8 mouse cellular contexts compared by ENCODE assay signal in genomic region chr2:125505746-125506315, GRCm38 (mm10). TPM values are rescaled to one million over a fixed set of nuclear protein-coding genes. Genes with fewer than 3 reads are reported as not detected.
A peak's percentile ranks its signal among the peaks of the same experiment; 100 is the strongest.
DNase-seq lines count a peak whose midpoint lies in the region; ATAC-seq and TF ChIP-seq lines count a peak whose summit lies in the region.

No protein-coding gene starts in this region.

- H3K4me1 ChIP-seq in embryonic fibroblast, embryonic 13.5 days (ENCODE audit: control insufficient read depth, insufficient read depth, low read length) = peaks cover 4% of the 10 kb centered on the region
- 0 out of 2 replicates have a peak, but pooled peaks cover 12% of the 10 kb centered on the region for H3K4me1 ChIP-seq in heart, embryonic 12.5 days (replicated peaks)
- H3K4me1 ChIP-seq in liver, embryonic 15.5 days (replicated peaks) = no peaks in the 10 kb centered on the region
- H3K4me1 ChIP-seq in neural tube, embryonic 13.5 days (replicated peaks) = peaks cover 19% of the 10 kb centered on the region

- peaks cover 16% of the 10 kb centered on the region for H3K36me3 ChIP-seq in heart, embryonic 12.5 days
- H3K36me3 ChIP-seq in liver, embryonic 15.5 days (replicated peaks) = no peaks in the 10 kb centered on the region
- no peaks in the 10 kb centered on the region for H3K36me3 ChIP-seq in neural tube, embryonic 13.5 days

- peak; percentile 18; the same call in 1 of the 2 replicates for TF ChIP-seq CTCF in embryonic fibroblast, embryonic 13.5 days (IDR thresholded peaks at IDR 0.05; ENCODE audit: borderline replicate concordance, insufficient read depth, low read length)

- peak; percentile 75 for ATAC-seq in heart, embryonic 12.5 days (ENCODE audit: insufficient number of reproducible peaks, low FRiP score)
- peak; percentile 18 for ATAC-seq in liver, embryonic 15.5 days (ENCODE audit: insufficient read depth)
- ATAC-seq in neural tube, embryonic 13.5 days (ENCODE audit: low read depth) = peak; percentile 89

- H3K27ac ChIP-seq in embryonic fibroblast, embryonic 13.5 days (ENCODE audit: insufficient read depth, low read length) = peak overlapping the region; percentile 66
- H3K27ac ChIP-seq in heart, embryonic 12.5 days (ENCODE audit: poor library complexity, severe bottlenecking) = peak overlapping the region; percentile 76
- no peak overlapping the region for H3K27ac ChIP-seq in liver, embryonic 15.5 days (replicated peaks)
- peak overlapping the region; percentile 55 for H3K27ac ChIP-seq in neural tube, embryonic 13.5 days (replicated peaks)

- no peaks in the 10 kb centered on the region for H3K27me3 ChIP-seq in heart, embryonic 12.5 days (replicated peaks)
- H3K27me3 ChIP-seq in liver, embryonic 15.5 days = peaks cover 74% of the 10 kb centered on the region
- peaks cover 36% of the 10 kb centered on the region for H3K27me3 ChIP-seq in neural tube, embryonic 13.5 days

- WGBS in heart, embryonic 12.5 days = under 1% methylated on average over 48 of the region's 48 CpGs
- 1% methylated on average over 48 of the region's 48 CpGs for WGBS in liver, embryonic 15.5 days (ENCODE audit: insufficient replicate concordance)
- WGBS in neural tube, embryonic 13.5 days = under 1% methylated on average over 48 of the region's 48 CpGs

- peak; percentile 30 for DNase-seq in urinary bladder, adult 2 months (ENCODE audit: low spot score)
- no peak for DNase-seq in urinary bladder, postnatal 10 days (ENCODE audit: low spot score)
- peak; percentile 44 to 57 for DNase-seq in layer of hippocampus, adult 18-20 months (ENCODE audit: low spot score in 2 of 2)
- DNase-seq in spleen, postnatal 14 days (ENCODE audit: low spot score in 2 of 2) = no peak

- peak overlapping the region; percentile 87 for H3K4me3 ChIP-seq in embryonic fibroblast, embryonic 13.5 days (ENCODE audit: insufficient read depth, low read length)
- peak overlapping the region; percentile 69 for H3K4me3 ChIP-seq in heart, embryonic 12.5 days
- H3K4me3 ChIP-seq in liver, embryonic 15.5 days (replicated peaks) = peak overlapping the region; percentile 35
- peak overlapping the region; percentile 76 for H3K4me3 ChIP-seq in neural tube, embryonic 13.5 days

- H3K4me2 ChIP-seq in heart, embryonic 12.5 days = peak overlapping the region; percentile 83
- peak overlapping the region; percentile 47 for H3K4me2 ChIP-seq in liver, embryonic 15.5 days
- H3K4me2 ChIP-seq in neural tube, embryonic 13.5 days = peak overlapping the region; percentile 98

- TF ChIP-seq POLR2A in embryonic fibroblast, embryonic 13.5 days (IDR thresholded peaks at IDR 0.05; ENCODE audit: low read depth, low read length) = no peak

- peaks cover 4% of the 10 kb centered on the region; the same call in 1 of the 2 replicates for H3K9me3 ChIP-seq in heart, embryonic 12.5 days (replicated peaks)
- H3K9me3 ChIP-seq in liver, embryonic 15.5 days (replicated peaks) = no peaks in the 10 kb centered on the region
- no peaks in the 10 kb centered on the region for H3K9me3 ChIP-seq in neural tube, embryonic 13.5 days

- H3K9ac ChIP-seq in heart, embryonic 12.5 days = peak overlapping the region; percentile 83
- H3K9ac ChIP-seq in liver, embryonic 15.5 days = no peak overlapping the region
- H3K9ac ChIP-seq in neural tube, embryonic 13.5 days = peak overlapping the region; percentile 78

RNA-seq across cellular contexts. Expression of gene Gm9913, which starts 0.9 kb away (rescaled TPM):
- 0.06 and 0.09 TPM in 2 replicates for polyA plus RNA-seq in urinary bladder, adult 2 months (2012; rRNA removed)
- 1.3 and 1.4 TPM in 2 replicates for polyA plus RNA-seq in embryonic fibroblast, embryonic 13.5 days (2011; ENCODE audit: insufficient read length, low read depth, missing spikeins)
- polyA plus RNA-seq in heart, embryonic 12.5 days (2016; fragmentation: Nextera tagmentation; extraction: Ambion mirVana) = 0.57 and 0.70 TPM in 2 replicates
- total RNA-seq in layer of hippocampus, adult 18-20 months (2021) = under 1 TPM; 0.30 to 0.53 TPM
- polyA plus RNA-seq in liver, embryonic 15.5 days (2015; fragmentation: Nextera tagmentation; extraction: Ambion mirVana) = 0.03 and 0.08 TPM in 2 replicates
- polyA plus RNA-seq in neural tube, embryonic 13.5 days (2015; fragmentation: Nextera tagmentation; extraction: Ambion mirVana) = not detected in 2 replicates

RNA-seq across cellular contexts. Expression of gene Fbn1, which starts 2.0 kb away (rescaled TPM):
- polyA plus RNA-seq in urinary bladder, adult 2 months (2012; rRNA removed) = 16.1 and 26.8 TPM in 2 replicates
- 593 and 598 TPM in 2 replicates for polyA plus RNA-seq in embryonic fibroblast, embryonic 13.5 days (2011; ENCODE audit: insufficient read length, low read depth, missing spikeins)
- 38.8 and 44.1 TPM in 2 replicates for polyA plus RNA-seq in heart, embryonic 12.5 days (2016; fragmentation: Nextera tagmentation; extraction: Ambion mirVana)
- 1 to 10 TPM; 6.8 to 7.6 TPM for total RNA-seq in layer of hippocampus, adult 18-20 months (2021)
- polyA plus RNA-seq in liver, embryonic 15.5 days (2015; fragmentation: Nextera tagmentation; extraction: Ambion mirVana) = 1.1 and 1.2 TPM in 2 replicates
- 3.6 and 4.4 TPM in 2 replicates for polyA plus RNA-seq in neural tube, embryonic 13.5 days (2015; fragmentation: Nextera tagmentation; extraction: Ambion mirVana)

Comparison
In these comparisons a context has a peak if more than half of its experiments do, and no peak if none do; other contexts are left out.
1. DNase-seq: peak in urinary bladder, adult 2 months (single experiment) and layer of hippocampus, adult 18-20 months (2 of 2); none in urinary bladder, postnatal 10 days (single experiment) and spleen, postnatal 14 days (0 of 2).
2. H3K4me3 ChIP-seq: peak in every context shown above with its lines; median percentile 87 in embryonic fibroblast, embryonic 13.5 days; 76 in neural tube, embryonic 13.5 days; 69 in heart, embryonic 12.5 days; 35 in liver, embryonic 15.5 days.
3. ATAC-seq: peak in every context shown above with its lines; median percentile 89 in neural tube, embryonic 13.5 days; 75 in heart, embryonic 12.5 days; 18 in liver, embryonic 15.5 days.
4. H3K4me2 ChIP-seq: peak in every context shown above with its lines; median percentile 98 in neural tube, embryonic 13.5 days; 83 in heart, embryonic 12.5 days; 47 in liver, embryonic 15.5 days.
5. RNA of gene Fbn1, which starts 2.0 kb away (polyA plus RNA-seq): 593 to 598 TPM in embryonic fibroblast, embryonic 13.5 days; 38.8 to 44.1 TPM in heart, embryonic 12.5 days, 16.1 to 26.8 TPM in urinary bladder, adult 2 months, 3.6 to 4.4 TPM in neural tube, embryonic 13.5 days and 1.1 to 1.2 TPM in liver, embryonic 15.5 days; every median in the first group is over 10 times any median in the second.